Mouse (Mus musculus) E14TG2a.4 (cell line): ENCODE measurements around the gene Wdr73.
A peak's percentile ranks its signal among the peaks of the same experiment; 100 is the strongest.
"Not testable (repeated sequence)": the region's sequence is repeated elsewhere in the genome, so short reads cannot be mapped to it uniquely, and the experiment has no call there.

Experiments used
- H3K27me3 ChIP-seq: 2 replicates; pipeline ENCODE4 v1.6.1; 2014; ENCODE audit warnings: low read length, control low read depth; ENCODE audit not compliant: insufficient read depth
- H3K36me3 ChIP-seq: 2 replicates; pipeline ENCODE4 v1.6.1; 2014; ENCODE audit warnings: low read length, control low read depth; ENCODE audit not compliant: insufficient read depth
- H3K4me1 ChIP-seq: replicated peaks from 2 replicates; pipeline ENCODE4 v1.6.1; 2014; ENCODE audit warnings: low read depth, low read length, control low read depth
- H3K4me3 ChIP-seq: replicated peaks from 2 replicates; pipeline ENCODE4 v1.5.1; 2014; ENCODE audit warnings: mild to moderate bottlenecking, low read length
- H3K9me3 ChIP-seq: 2 replicates; pipeline ENCODE4 v1.6.1; 2014; ENCODE audit warnings: low read length, control low read depth
- CTCF ChIP-seq: conservative IDR thresholded peaks from 2 replicates; pipeline ENCODE4 v1.5.1; 2014; ENCODE audit warnings: low read length
- NANOG ChIP-seq: IDR thresholded peaks from 2 replicates; pipeline ENCODE4 v1.6.1; 2014; ENCODE audit warnings: borderline replicate concordance, low read length, mixed read lengths
- POU5F1 ChIP-seq: IDR thresholded peaks from 2 replicates; pipeline ENCODE4 v1.6.1; 2014; ENCODE audit warnings: low read length, borderline replicate concordance

The Wdr73 gene

DNA sequence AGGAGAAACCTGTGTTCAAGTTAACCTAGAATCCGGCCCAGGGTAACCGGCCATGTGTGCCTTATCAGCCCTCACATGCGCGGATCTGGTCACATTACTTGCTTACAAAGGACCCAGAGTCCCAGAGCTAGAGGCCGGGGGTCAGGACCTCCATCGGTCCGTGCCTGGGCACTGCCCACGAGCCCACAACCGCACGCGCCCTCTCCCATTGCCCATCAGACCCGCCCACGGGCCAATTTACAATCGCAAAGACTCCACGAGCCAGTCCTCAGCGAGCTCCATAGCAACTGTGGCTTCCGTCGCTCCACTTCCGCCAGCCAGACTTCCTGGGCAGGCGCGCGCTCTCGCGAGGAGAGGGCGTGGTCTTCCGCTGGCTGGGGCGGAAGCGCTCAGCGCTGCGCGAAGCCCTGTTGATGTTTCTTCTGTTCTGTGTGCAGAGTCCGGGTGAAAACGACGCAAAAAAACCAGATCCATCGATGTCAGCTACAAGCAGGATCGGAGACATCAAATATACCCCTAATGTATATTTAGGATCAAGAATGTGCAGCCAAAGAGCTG, at the start of gene Wdr73:
Wdr73 (minus strand) TSS at position 326 of the 558 bp plus-strand sequence.
- H3K4me1 ChIP-seq = peaks cover 62% of the 10 kb centered on the region
- no peaks in the 10 kb centered on the region for H3K9me3 ChIP-seq
- H3K27me3 ChIP-seq = peaks cover 15% of the 10 kb centered on the region
- H3K36me3 ChIP-seq = peaks cover 57% of the 10 kb centered on the region
- TF ChIP-seq CTCF (no peak), NANOG (no peak)
- H3K4me3 ChIP-seq = peak within 1 kb of the TSS; percentile 93

DNA sequence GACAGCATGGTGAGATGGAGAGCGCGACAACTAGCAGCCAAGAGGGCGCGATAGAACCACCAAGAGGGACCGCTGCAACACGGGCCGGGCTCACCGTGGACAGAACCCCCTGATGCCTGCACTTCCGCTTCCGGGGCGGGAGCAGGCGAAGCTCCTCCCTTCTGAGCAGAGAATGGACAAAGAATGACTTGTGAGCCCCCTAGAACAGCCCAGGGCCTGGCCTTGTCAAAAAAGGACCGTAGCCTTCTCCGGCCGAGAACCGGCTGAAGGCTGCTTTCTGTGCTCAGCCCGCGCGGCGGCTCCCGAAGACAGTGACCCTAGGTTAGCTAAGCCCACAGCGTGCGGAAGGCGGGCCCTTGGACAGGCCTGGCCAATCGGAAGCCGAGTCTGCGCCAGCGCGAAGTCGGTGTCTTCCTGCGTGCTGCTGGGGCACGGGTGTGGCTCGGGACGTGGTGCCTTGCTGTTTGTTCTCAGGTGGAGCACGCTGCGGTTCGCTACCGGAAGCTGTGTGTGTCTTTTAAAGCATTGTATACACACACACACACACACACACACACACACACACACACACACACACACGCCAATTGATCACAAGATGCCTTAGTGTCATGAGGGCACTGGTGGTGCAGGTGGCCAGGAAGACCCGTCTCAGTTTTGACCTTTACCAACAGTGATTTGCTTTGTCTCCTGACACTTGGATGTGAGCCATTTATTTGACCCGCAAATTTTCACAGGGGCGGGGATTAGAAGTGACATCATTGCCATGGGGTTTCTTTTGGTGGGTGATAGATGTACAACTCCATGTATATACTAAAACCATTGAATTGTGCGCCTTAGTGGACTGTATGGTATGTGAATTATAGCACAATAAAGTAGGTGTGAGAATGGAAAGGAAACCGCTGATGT, 46.6 kb upstream of the Wdr73 start, which contains the start of gene Sec11a:
Sec11a (minus strand) TSS at position 336 of the 906 bp plus-strand sequence.
- Histone ChIP-seq H3K4me1 (peaks cover 42% of the 10 kb centered on the region), H3K9me3 (no peaks in the 10 kb centered on the region), H3K27me3 (peaks cover 3% of the 10 kb centered on the region; the same call in 1 of the 2 replicates), H3K4me3 (peak within 1 kb of the TSS; percentile 97), H3K36me3 (peaks cover 14% of the 10 kb centered on the region)
- TF ChIP-seq POU5F1 = no peak
- TF ChIP-seq CTCF = no peak
- no peak for TF ChIP-seq NANOG

DNA sequence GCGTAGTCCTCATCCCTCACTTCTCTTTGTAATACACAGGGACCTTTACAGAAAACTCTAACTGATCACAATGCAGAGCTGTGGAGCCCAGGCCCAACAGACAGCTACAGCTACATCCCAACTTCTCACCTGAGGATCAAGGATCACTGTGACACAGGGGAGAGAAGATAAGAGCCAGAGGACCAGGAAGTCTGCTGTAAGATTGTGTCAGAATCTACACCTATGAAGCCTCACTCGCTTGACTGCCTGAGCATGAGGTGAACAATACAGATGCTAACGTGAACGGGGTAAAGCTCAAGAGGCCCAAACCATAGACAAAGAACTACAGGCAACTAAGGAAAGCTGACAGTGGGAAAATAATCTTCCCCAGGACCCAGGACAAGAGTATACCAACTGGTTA, 38.7 kb upstream of the Wdr73 start:
- Histone ChIP-seq H3K4me3 (no peak overlapping the region), H3K4me1 (peaks cover 46% of the 10 kb centered on the region), H3K27me3 (no peaks in the 10 kb centered on the region), H3K9me3 (no peaks in the 10 kb centered on the region), H3K36me3 (peaks cover 38% of the 10 kb centered on the region)
- no peak for TF ChIP-seq NANOG
- no peak for TF ChIP-seq POU5F1
- no peak for TF ChIP-seq CTCF

- Histone ChIP-seq H3K36me3 (peaks cover 55% of the 10 kb centered on the region), H3K4me1 (peaks cover 33% of the 10 kb centered on the region)
- not testable (repeated sequence) for H3K4me3 ChIP-seq, H3K27me3 ChIP-seq, H3K9me3 ChIP-seq
Observed at GRCm38 (mm10) chr7:80937304-80937666, 36.2 kb upstream of the Wdr73 start.

GRCm38 (mm10) chr7:80936617-80937303, 35.7 kb upstream of the Wdr73 start:
- peaks cover 55% of the 10 kb centered on the region for H3K36me3 ChIP-seq
- H3K4me1 ChIP-seq = peaks cover 30% of the 10 kb centered on the region
- not testable (repeated sequence) for H3K9me3 ChIP-seq, H3K4me3 ChIP-seq, H3K27me3 ChIP-seq

GRCm38 (mm10) chr7:80935834-80936233, 34.8 kb upstream of the Wdr73 start:
- Histone ChIP-seq H3K36me3 (peaks cover 56% of the 10 kb centered on the region), H3K9me3 (no peaks in the 10 kb centered on the region), H3K4me1 (peaks cover 22% of the 10 kb centered on the region), H3K27me3 (no peaks in the 10 kb centered on the region), H3K4me3 (no peak overlapping the region)
- no peak for TF ChIP-seq NANOG
- no peak for TF ChIP-seq POU5F1
- no peak for TF ChIP-seq CTCF

GRCm38 (mm10) chr7:80932777-80933176, 31.7 kb upstream of the Wdr73 start:
- no peak overlapping the region for H3K4me3 ChIP-seq
- H3K4me1 ChIP-seq = 0 out of 2 replicates have a peak, but pooled peaks cover 3% of the 10 kb centered on the region
- no peak for TF ChIP-seq CTCF
- TF ChIP-seq POU5F1 = no peak
- TF ChIP-seq NANOG = no peak
- H3K9me3 ChIP-seq = no peaks in the 10 kb centered on the region
- no peaks in the 10 kb centered on the region for H3K27me3 ChIP-seq
- H3K36me3 ChIP-seq = peaks cover 57% of the 10 kb centered on the region

DNA sequence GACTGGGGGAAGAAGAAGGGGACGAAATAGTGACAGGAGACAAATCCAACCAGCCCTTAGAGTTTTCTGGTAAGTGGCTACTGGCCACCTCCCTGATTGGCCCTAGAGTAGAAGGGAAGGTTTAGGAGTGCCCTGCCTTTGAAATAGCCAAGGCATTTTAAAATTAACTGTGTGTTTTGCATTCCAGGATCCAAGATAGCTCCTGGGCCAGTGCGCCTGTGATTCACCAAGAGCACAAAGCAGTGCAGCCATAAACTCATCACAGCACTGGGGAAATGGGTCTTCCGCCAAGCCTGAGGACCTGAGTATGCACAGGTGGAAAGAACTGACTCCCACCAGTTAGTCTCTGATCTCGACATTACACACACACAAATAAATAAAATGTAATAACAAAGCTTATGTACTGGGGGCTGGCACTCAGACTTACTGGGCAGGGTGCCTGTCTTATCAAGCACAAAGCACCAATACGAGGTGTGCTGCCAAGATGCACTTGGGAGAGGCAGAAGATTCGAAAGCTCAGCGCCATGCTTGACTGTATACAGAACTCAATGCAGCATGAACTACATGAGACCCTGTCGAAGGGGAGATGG, 30.6 kb upstream of the Wdr73 start:
- Histone ChIP-seq H3K27me3 (no peaks in the 10 kb centered on the region), H3K4me3 (no peak overlapping the region), H3K9me3 (no peaks in the 10 kb centered on the region), H3K36me3 (peaks cover 67% of the 10 kb centered on the region), H3K4me1 (0 out of 2 replicates have a peak, but pooled peaks cover 3% of the 10 kb centered on the region)
- no peak for TF ChIP-seq POU5F1
- no peak for TF ChIP-seq CTCF
- TF ChIP-seq NANOG = no peak
